Mouse (Mus musculus): Measurements from ENCODE around the gene Gm4216. TPM values are rescaled to one million over a fixed set of nuclear protein-coding genes. Genes with fewer than 3 reads are reported as not detected.
"Not testable (repeated sequence)": the region's sequence is repeated elsewhere in the genome, so short reads cannot be mapped to it uniquely, and the experiment has no call there.

The Gm4216 gene
- total RNA-seq (2021): not detected
- long read RNA-seq: 0 reads

DNA sequence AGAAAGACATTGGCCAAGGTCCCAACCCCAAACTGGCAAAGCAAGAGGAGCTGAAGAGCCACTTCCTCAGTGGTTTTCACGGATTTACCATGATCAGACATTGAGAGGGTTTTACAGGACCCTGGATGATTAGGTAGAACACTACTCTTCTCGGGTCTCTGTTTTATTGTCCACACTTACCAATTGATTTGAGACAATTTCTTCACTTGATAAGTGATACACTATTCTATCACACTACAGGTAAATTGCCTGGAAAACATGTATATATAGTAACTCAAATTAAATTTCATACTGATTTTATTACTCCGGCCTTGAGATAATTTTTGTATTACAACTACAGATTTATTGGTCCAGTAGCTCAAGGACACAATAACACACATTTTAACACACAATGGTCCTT is at the start of gene Gm4216:
Gene Gm4216, minus strand, starts transcription at position 101 of the 400 bp plus-strand sequence.
- DNase-seq (ENCODE audit: low spot score in 2 of 2): not testable (repeated sequence)

DNA sequence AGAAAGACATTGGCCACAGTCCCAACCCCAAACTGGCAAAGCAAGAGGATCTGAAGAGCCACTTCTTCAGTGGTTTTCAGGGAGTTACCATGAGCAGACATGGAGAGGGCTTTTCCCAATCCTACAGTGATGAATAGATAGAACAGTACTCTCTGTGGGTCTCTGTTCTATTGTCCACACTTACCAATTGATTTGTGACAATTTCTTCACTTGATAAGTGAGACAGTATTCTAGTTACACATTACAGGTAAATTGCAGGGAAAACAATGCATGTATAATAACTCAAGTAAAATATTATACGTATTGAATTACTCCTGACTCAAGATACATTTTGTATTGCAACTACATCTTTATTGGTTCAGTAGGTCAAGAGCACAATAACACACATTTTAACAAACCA is 47.6 kb upstream of the Gm4216 start, which contains the start of gene Gm8720:
Gene Gm8720, minus strand, starts transcription at position 101 of the 400 bp plus-strand sequence.
- DNase-seq (ENCODE audit: low spot score in 2 of 2): not testable (repeated sequence)

DNA sequence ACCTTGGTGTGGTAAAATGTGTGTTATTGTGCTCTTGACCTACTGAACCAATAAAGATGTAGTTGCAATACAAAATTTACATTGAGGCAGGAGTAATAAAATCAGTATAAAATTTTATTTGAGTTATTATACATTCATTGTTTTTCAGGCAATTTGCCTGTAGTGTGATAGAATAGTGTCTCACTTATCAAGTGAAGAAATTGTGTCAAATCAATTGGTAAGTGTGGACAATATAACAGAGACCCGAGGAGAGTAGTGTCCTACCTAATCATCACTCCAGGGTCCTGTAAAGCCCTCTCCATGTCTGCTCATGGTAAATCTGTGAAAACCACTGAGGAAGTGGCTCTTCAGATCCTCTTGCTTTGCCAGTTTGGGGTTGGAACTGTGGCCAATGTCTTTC is 35.5 kb upstream of the Gm4216 start, which contains the start of gene Vmn1r163:
Gene Vmn1r163, plus strand, starts transcription at position 301 of the 400 bp plus-strand sequence.
- not testable (repeated sequence) for DNase-seq (ENCODE audit: low spot score in 2 of 2)

DNA sequence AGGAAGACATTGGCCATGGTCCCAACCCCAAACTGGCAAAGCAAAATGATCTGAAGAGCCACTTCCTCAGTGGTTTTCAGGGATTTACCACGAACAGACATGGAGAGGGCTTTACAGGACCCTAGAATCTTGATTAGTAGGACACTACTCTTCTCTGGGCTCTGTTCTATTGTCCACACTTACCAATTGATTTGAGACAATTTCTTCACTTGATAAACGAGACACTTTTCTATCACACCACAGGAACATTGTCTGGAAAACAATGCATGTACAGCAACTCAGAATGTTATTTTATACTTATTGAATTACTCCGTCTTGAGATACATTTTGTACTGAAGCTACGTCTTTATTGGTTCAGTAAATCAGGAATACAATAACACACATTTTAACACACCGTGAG is 35.1 kb downstream of the Gm4216 start, which contains the start of gene Gm4214:
Gene Gm4214, minus strand, starts transcription at position 101 of the 400 bp plus-strand sequence.
- DNase-seq (ENCODE audit: low spot score in 2 of 2): not testable (repeated sequence)

Other genes with a start within 250 kb of the Gm4216 start
- gene Vmn1r158, start 229.1 kb downstream of the Gm4216 start, total RNA-seq (2021): not detected
- gene Vmn1r159, start 176.3 kb downstream of the Gm4216 start, total RNA-seq (2021): not detected
- not detected for gene Vmn1r160, start 148.7 kb downstream of the Gm4216 start, total RNA-seq (2021)
- gene Gm4214, start 35.2 kb downstream of the Gm4216 start, total RNA-seq (2021): not detected
- not detected for gene Vmn1r163, start 35.6 kb upstream of the Gm4216 start, total RNA-seq (2021)
- gene Gm8720, start 47.5 kb upstream of the Gm4216 start, total RNA-seq (2021): not detected
- gene Gm10662, start 124.6 kb upstream of the Gm4216 start, total RNA-seq (2021): not detected
- not detected for gene Vmn1r165, start 197.4 kb upstream of the Gm4216 start, total RNA-seq (2021)
- not detected for gene Vmn1r166, start 231.8 kb upstream of the Gm4216 start, total RNA-seq (2021)